Mouse (Mus musculus) megakaryocyte, embryonic 14.5 days (primary cell): ENCODE results near the gene Cntnap2.

Experiments
- FLI1 ChIP-seq: IDR thresholded peaks from 2 replicates; pipeline ENCODE4 v1.6.1; 2012; ENCODE audit warnings: low read length, inconsistent platforms, mixed read lengths
- GATA1 ChIP-seq: IDR thresholded peaks from 3 replicates; pipeline ENCODE4 v1.6.1; 2012; ENCODE audit warnings: mixed read lengths, low read length, inconsistent platforms, borderline replicate concordance

DNA sequence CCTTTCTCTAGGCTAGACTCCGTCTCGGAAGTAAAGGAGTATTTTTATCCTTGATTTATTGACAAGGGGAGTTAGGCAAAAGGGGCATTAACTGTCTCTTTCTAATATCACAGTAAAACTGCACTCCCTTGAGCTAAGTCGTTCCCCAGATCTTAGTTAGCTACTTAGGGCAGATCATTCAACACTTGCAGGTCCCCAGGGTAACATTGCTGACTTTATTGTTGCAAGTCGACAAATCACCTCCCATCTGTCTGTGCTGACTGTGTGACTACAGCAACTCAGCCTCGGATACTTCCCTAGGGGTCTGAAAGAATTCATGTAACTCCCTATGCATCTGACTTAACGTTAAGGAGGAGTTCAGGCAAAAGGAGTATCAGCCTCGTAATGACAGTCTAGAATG, 1865.6 kb downstream of the Cntnap2 start:
- TF ChIP-seq GATA1 (no peak), FLI1 (no peak)
